Mouse (Mus musculus) midbrain, embryonic 16.5 days (tissue): Measurements from ENCODE around the gene Gm45015. TPM values are rescaled to one million over a fixed set of nuclear protein-coding genes. Genes with fewer than 3 reads are reported as not detected.
"Not testable (repeated sequence)": the region's sequence is repeated elsewhere in the genome, so short reads cannot be mapped to it uniquely, and the experiment has no call there.

Experiments
- ATAC-seq: fragments of 200-750 bp; cut with Nextera tagmentation; 2 replicates; pipeline ENCODE4 v1.8.0; 2017; ENCODE audit warnings: moderate TSS enrichment
- H3K27ac ChIP-seq: fragments of 300-500 bp; sonication (generic); 2 replicates; pipeline ENCODE4 v1.5.1; 2014; ENCODE audit warnings: mild to moderate bottlenecking, low read length, mixed read lengths
- H3K27me3 ChIP-seq: fragments of 300-500 bp; sonication (generic); 2 replicates; pipeline ENCODE4 v1.6.1; 2014; ENCODE audit warnings: low read depth, low read length, mixed read lengths; ENCODE audit not compliant: control insufficient read depth, insufficient read depth
- H3K36me3 ChIP-seq: fragments of 300-500 bp; sonication (generic); 2 replicates; pipeline ENCODE4 v1.6.1; 2014; ENCODE audit warnings: mild to moderate bottlenecking, low read length, moderate library complexity, mixed read lengths; ENCODE audit not compliant: control insufficient read depth, insufficient read depth
- H3K4me1 ChIP-seq: fragments of 300-500 bp; sonication (generic); 2 replicates; pipeline ENCODE4 v1.6.1; 2014; ENCODE audit warnings: mild to moderate bottlenecking, low read length, mixed read lengths; ENCODE audit not compliant: control insufficient read depth, insufficient read depth
- H3K4me2 ChIP-seq: fragments of 300-500 bp; sonication (generic); 2 replicates; pipeline ENCODE4 v1.6.1; 2014; ENCODE audit warnings: mild to moderate bottlenecking, low read length, mixed read lengths
- H3K4me3 ChIP-seq: fragments of 300-500 bp; sonication (generic); 2 replicates; pipeline ENCODE4 v1.5.1; 2014; ENCODE audit warnings: low read depth, mild to moderate bottlenecking, low read length, moderate library complexity, mixed read lengths
- H3K9ac ChIP-seq: fragments of 300-500 bp; sonication (generic); 2 replicates; pipeline ENCODE4 v1.6.1; 2014; ENCODE audit warnings: low read depth, low read length, mixed read lengths
- H3K9me3 ChIP-seq: fragments of 300-500 bp; sonication (generic); replicated peaks from 2 replicates; pipeline ENCODE4 v1.6.1; 2014; ENCODE audit warnings: mild to moderate bottlenecking, low read length, mixed read lengths; ENCODE audit not compliant: control insufficient read depth, poor library complexity, severe bottlenecking
- WGBS: fragments of 180-500 bp; shearing (Covaris S2); extraction: QIAGEN DNeasy Blood & Tissue Kit; methylation state at CpG from one replicate; pipeline ENCODE4 v1.1.7; 2014; 5-methylcytosine and 5-hydroxymethylcytosine counted together
- polyA plus RNA-seq: library from polyadenylated mRNA; unstranded; fragments of >200 nt; fragmentation: Nextera tagmentation; extraction: Ambion mirVana; gene quantifications from 2 replicates; pipeline ENCODE4 v1.2.1, GENCODE M21; 2015

Gm45015 gene
- polyA plus RNA-seq, 1 experiment from 2014 or later = not detected

GRCm38 (mm10) chrX:73342483-73342895 is 5.8 kb upstream of the Gm45015 start, which contains the start of gene Zfp275:
Gene Zfp275 (plus strand): TSS chrX:73342621.
- peaks cover 11% of the 10 kb centered on the region for H3K4me1 ChIP-seq
- peak within 1 kb of the TSS; percentile 54 for H3K4me2 ChIP-seq
- peak within 1 kb of the TSS; percentile 78 for H3K9ac ChIP-seq
- no peaks in the 10 kb centered on the region for H3K27me3 ChIP-seq
- peak within 1 kb of the TSS; percentile 57 for H3K4me3 ChIP-seq
- no peaks in the 10 kb centered on the region for H3K9me3 ChIP-seq
- 21% methylated on average over 37 of the region's 37 CpGs for WGBS
- no peaks in the 10 kb centered on the region for H3K36me3 ChIP-seq
- ATAC-seq = peak; percentile 97
- H3K27ac ChIP-seq = peak within 1 kb of the TSS; percentile 80

DNA sequence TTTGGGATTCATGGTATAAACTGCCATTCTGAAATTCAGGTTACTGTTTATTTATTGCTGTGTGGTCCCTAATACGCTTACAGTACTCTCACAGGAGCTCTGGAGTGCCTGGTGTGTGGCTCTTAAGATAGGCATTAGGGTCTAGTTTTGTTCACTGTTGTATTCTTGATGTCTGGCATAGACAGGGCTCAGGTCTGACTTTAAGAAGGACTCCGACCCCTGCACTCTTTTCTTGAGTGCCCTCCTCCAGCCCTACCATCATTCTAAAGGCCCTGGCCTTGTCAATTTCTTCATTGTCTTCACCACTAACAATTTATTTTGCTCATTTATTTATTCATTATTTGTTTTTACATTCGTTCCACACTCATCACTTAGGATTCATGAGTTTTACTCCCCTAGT is 5.4 kb upstream of the Gm45015 start:
- WGBS = 29% methylated on average over 3 of the region's 3 CpGs
- ATAC-seq = peak; percentile 53; the same call in 1 of the 2 replicates

DNA sequence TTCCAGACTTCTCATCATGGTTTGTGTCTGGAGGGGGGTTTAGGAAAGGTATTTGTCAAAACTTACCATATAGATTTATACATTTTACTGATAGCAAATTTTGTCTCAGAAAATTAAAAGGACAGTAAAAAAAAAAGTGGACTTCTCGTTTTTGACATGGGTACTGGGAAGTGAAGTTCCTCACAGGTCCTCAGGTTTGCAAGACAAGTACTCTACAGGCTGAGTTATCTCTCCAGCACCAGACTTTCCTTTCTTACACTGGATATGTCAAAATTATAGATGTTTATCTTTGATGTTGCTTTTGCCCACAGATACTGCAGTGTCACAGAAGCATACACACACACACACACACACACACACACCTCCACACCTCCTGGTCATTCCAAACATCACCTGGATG is 4.8 kb upstream of the Gm45015 start:
- Histone ChIP-seq H3K4me2 (no peak overlapping the region), H3K27me3 (no peaks in the 10 kb centered on the region), H3K4me1 (peaks cover 11% of the 10 kb centered on the region), H3K9ac (no peak overlapping the region), H3K27ac (no peak overlapping the region), H3K36me3 (no peaks in the 10 kb centered on the region), H3K9me3 (no peaks in the 10 kb centered on the region), H3K4me3 (no peak overlapping the region)
- WGBS = 78% methylated on average over 1 of the region's 1 CpGs
- no peak for ATAC-seq

More for the DNA sequence above, 5.4 kb upstream of the Gm45015 start:
- Histone ChIP-seq H3K9ac (peak overlapping the region; percentile 78), H3K27ac (peak overlapping the region; percentile 80; the same call in 1 of the 2 replicates), H3K4me3 (peak overlapping the region; percentile 57), H3K4me2 (peak overlapping the region; percentile 54), H3K36me3 (no peaks in the 10 kb centered on the region), H3K4me1 (peaks cover 11% of the 10 kb centered on the region), H3K9me3 (no peaks in the 10 kb centered on the region), H3K27me3 (no peaks in the 10 kb centered on the region)

DNA sequence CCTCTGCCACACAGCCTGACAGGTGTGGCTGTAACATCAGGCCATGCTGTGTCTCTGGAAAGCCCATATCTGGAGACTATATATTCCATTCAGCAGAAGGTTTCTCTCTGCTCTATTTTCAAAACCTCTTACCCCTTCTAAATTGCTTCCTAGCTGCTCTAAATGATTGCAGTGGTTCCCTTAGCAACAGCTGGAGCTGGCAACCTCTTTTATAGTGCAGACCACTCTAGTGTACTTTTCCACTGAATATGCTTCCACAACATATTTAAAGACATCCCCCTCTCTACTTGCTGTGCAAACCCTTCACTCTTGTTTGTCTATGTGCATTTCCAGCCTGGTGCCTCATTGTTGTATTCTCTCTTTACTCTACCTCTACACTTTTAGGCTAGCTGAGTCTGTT is 3.1 kb downstream of the Gm45015 start:
- Histone ChIP-seq H3K4me1 (no peaks in the 10 kb centered on the region), H3K4me3 (no peak overlapping the region), H3K9ac (no peak overlapping the region), H3K27me3 (no peaks in the 10 kb centered on the region), H3K4me2 (no peak overlapping the region), H3K36me3 (no peaks in the 10 kb centered on the region), H3K9me3 (no peaks in the 10 kb centered on the region), H3K27ac (no peak overlapping the region)
- ATAC-seq = peak; percentile 51; the same call in 1 of the 2 replicates

DNA sequence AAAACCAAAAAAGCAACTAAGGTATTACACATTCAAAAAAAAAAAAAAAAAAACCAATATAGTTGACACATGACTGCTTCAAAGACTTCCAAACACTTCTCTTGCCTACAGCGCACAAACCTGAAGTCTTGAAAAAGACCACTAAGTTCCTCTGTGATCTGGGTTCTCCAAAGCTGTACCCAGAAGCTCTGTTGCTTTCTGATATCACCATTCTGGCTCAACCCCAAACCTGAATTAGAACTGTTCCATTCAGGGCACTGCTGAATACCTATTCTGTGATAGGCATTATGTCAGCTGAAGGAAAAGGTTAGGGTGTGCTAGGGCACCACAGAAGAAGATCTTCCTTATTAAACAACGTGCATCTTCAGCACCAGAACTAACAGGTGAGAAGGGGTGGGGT is 9.4 kb downstream of the Gm45015 start:
- H3K4me3 ChIP-seq = no peak overlapping the region
- WGBS = 73% methylated on average over 2 of the region's 2 CpGs
- no peak for ATAC-seq
- H3K4me2 ChIP-seq = no peak overlapping the region
- no peaks in the 10 kb centered on the region for H3K36me3 ChIP-seq
- H3K27ac ChIP-seq = no peak overlapping the region
- no peak overlapping the region for H3K9ac ChIP-seq
- no peaks in the 10 kb centered on the region for H3K27me3 ChIP-seq
- H3K9me3 ChIP-seq = no peaks in the 10 kb centered on the region
- no peaks in the 10 kb centered on the region for H3K4me1 ChIP-seq

DNA sequence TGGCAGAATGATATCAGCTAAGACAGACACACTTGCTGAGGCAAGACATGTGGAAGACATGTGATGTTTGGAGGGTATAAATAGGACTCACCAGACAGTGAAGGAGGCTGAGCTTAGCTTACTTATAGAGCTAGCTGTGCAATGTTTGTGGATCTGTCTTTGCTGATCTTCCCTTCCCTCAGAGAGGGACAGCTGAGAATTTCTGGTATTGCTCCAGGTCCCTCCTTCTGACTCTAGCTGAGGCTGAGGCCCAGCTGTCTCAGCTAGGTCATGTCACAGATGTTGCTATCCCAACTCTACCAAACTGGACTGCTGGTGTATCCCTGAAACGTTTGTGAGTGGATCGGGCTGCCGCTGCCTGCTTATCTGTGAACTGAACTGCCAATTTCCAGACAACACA is 15.6 kb downstream of the Gm45015 start:
- H3K4me2 ChIP-seq = no peak overlapping the region
- no peaks in the 10 kb centered on the region for H3K4me1 ChIP-seq
- H3K9me3 ChIP-seq = no peaks in the 10 kb centered on the region
- H3K9ac ChIP-seq = no peak overlapping the region
- H3K36me3 ChIP-seq = no peaks in the 10 kb centered on the region
- H3K27ac ChIP-seq = no peak overlapping the region
- no peak for ATAC-seq
- 81% methylated on average over 3 of the region's 3 CpGs for WGBS
- no peaks in the 10 kb centered on the region for H3K27me3 ChIP-seq
- H3K4me3 ChIP-seq = no peak overlapping the region

DNA sequence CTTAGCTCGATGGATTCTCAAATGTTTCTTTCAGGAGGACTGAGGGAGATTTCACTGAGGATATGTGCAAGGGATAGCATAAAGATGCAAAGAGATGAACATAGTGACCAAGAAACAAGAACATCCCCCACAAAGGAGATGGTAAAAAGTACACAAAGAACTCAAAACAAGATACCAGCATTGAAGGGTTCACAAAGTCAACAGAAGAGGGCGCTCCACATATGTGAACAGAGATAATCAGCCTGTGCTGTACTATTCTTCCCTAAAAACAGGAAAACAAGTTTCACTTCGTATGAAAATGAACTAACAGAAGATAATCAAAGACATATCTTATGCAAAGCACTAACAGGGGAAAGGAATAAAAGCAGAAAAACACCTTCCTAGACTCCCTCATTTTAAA is 24.1 kb downstream of the Gm45015 start:
- WGBS = 42% methylated on average over 3 of the region's 3 CpGs
- no peaks in the 10 kb centered on the region for H3K4me1 ChIP-seq
- H3K4me3 ChIP-seq = no peak overlapping the region
- H3K27ac ChIP-seq = no peak overlapping the region
- no peak overlapping the region for H3K4me2 ChIP-seq
- no peaks in the 10 kb centered on the region for H3K9me3 ChIP-seq
- ATAC-seq = no peak
- H3K27me3 ChIP-seq = no peaks in the 10 kb centered on the region
- H3K36me3 ChIP-seq = no peaks in the 10 kb centered on the region
- H3K9ac ChIP-seq = no peak overlapping the region

GRCm38 (mm10) chrX:73295745-73296144 is 40.9 kb downstream of the Gm45015 start:
- not testable (repeated sequence) for H3K27me3 ChIP-seq, H3K4me2 ChIP-seq, H3K9me3 ChIP-seq, H3K4me3 ChIP-seq, H3K36me3 ChIP-seq, H3K27ac ChIP-seq, H3K9ac ChIP-seq, ATAC-seq, H3K4me1 ChIP-seq
- 77% methylated on average over 8 of the region's 10 CpGs for WGBS

DNA sequence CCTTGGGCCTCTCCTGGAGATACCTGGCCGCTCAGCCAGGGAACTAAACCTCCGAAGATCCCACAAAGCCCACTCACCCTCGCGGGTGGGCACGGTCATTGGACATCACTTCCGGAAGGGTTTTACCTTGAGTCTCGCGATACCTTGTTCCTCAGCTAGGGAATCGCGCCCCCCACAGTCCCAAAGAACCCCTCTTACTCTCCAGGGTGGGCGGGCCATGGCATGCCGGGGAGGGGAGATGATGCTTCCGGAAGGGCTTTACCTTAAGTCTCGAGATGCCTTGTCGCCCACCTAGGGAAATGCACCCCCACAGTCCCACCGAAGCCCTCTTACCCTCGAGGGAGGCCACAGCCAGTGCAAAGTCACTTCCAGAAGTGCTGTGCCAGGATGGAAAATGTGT is 43.8 kb downstream of the Gm45015 start, which contains the start of the genes Xlr5a and Xlr5c:
Gene Xlr5a (minus strand): TSS at position 101 of the 400 bp plus-strand sequence.
Gene Xlr5c (minus strand): TSS at position 101 of the 400 bp plus-strand sequence.
- not testable (repeated sequence) for H3K27ac ChIP-seq, H3K4me3 ChIP-seq, H3K9ac ChIP-seq, H3K4me2 ChIP-seq, H3K27me3 ChIP-seq, ATAC-seq, H3K36me3 ChIP-seq, H3K9me3 ChIP-seq, H3K4me1 ChIP-seq
- WGBS = 79% methylated on average over 11 of the region's 17 CpGs
